Mouse (Mus musculus): ENCODE measurements at regions not wholly inside any gene's neighbourhood (a gene's known extent, or its start where the extent isn't known, plus 50 kb on each side); places are given as distances from the start of the nearest gene placed in this dataset.

- ATAC-seq (ENCODE audit: insufficient read depth, low read depth) (peak; percentile 56), DNase-seq (ENCODE audit: low spot score) (peak; percentile 55)
- TF ChIP-seq CTCF (IDR thresholded peaks at IDR 0.05; ENCODE audit: low read depth) (no peak), EP300 (IDR thresholded peaks at IDR 0.05; ENCODE audit: low read depth) (no peak)
- H3K9ac ChIP-seq (replicated peaks; ENCODE audit: low read depth, low read length): peak overlapping the region; percentile 78
- H3K36me3 ChIP-seq (replicated peaks; ENCODE audit: control insufficient read depth, insufficient read depth, low read length): no peaks in the 10 kb centered on the region
- H3K9me3 ChIP-seq (replicated peaks; ENCODE audit: control insufficient read depth, low read length): no peaks in the 10 kb centered on the region
- H3K27me3 ChIP-seq (ENCODE audit: control insufficient read depth, insufficient read depth, low read length): no peaks in the 10 kb centered on the region
- H3K4me2 ChIP-seq (ENCODE audit: low read depth, low read length): peak overlapping the region; percentile 78
- H3K4me1 ChIP-seq (ENCODE audit: control insufficient read depth, insufficient read depth): peaks cover 22% of the 10 kb centered on the region
- peak overlapping the region; percentile 53 for H3K4me3 ChIP-seq (ENCODE audit: low read depth, low read length)
- peak overlapping the region; percentile 85 for H3K27ac ChIP-seq (ENCODE audit: low read depth)
- 1% methylated on average over 33 of the region's 33 CpGs for whole genome bisulfite sequencing
Observed at GRCm38 (mm10) chr15:85645971-85646638, 63.8 kb upstream of the Wnt7b start.

- Histone ChIP-seq H3K4me3 (ENCODE audit: low read depth, low read length) (peak overlapping the region; percentile 53), H3K9me3 (replicated peaks; ENCODE audit: control insufficient read depth, low read length) (no peaks in the 10 kb centered on the region), H3K9ac (replicated peaks; ENCODE audit: low read depth, low read length) (peak overlapping the region; percentile 78), H3K36me3 (replicated peaks; ENCODE audit: control insufficient read depth, insufficient read depth, low read length) (no peaks in the 10 kb centered on the region), H3K27me3 (ENCODE audit: control insufficient read depth, insufficient read depth, low read length) (no peaks in the 10 kb centered on the region), H3K4me1 (ENCODE audit: control insufficient read depth, insufficient read depth) (peaks cover 22% of the 10 kb centered on the region), H3K27ac (ENCODE audit: low read depth) (peak overlapping the region; percentile 85), H3K4me2 (ENCODE audit: low read depth, low read length) (peak overlapping the region; percentile 78)
- DNase-seq (ENCODE audit: low spot score) (no peak), ATAC-seq (ENCODE audit: insufficient read depth, low read depth) (0 out of 2 replicates have a peak, but pooled peaks have one; percentile 34)
- TF ChIP-seq CTCF (IDR thresholded peaks at IDR 0.05; ENCODE audit: low read depth) (no peak), EP300 (IDR thresholded peaks at IDR 0.05; ENCODE audit: low read depth) (no peak)
- 27% methylated on average over 9 of the region's 10 CpGs for WGBS
Observed at GRCm38 (mm10) chr15:85646639-85647277, 64.5 kb upstream of the Wnt7b start.

DNA sequence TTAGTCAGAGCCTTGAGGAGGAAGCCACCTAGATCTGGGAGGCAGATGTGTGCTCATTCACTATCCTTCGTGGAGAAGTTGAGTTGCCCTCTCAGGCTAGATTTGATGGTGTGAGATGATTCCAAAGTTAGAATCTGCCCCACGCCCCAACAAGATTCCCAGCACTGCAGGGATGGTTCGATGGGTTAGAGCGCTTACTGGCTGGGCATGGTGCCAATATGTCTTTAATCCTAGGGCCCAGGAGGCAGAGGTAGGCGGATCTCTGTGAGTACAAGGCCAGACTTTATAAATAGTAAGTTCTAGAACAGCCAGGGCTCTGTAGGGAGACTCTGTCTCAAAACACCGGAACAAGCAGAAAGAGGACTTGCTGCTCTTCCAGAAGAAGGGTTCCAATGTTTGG, 65.3 kb upstream of the Wnt7b start:
- H3K4me3 ChIP-seq (ENCODE audit: low read depth, low read length): no peak overlapping the region
- H3K9ac ChIP-seq (replicated peaks; ENCODE audit: low read depth, low read length): no peak overlapping the region
- ATAC-seq (ENCODE audit: insufficient read depth, low read depth) (no peak), DNase-seq (ENCODE audit: low spot score) (no peak)
- no peak overlapping the region for H3K27ac ChIP-seq (ENCODE audit: low read depth)
- TF ChIP-seq EP300 (IDR thresholded peaks at IDR 0.05; ENCODE audit: low read depth) (no peak), CTCF (IDR thresholded peaks at IDR 0.05; ENCODE audit: low read depth) (no peak)
- no peaks in the 10 kb centered on the region for H3K36me3 ChIP-seq (replicated peaks; ENCODE audit: control insufficient read depth, insufficient read depth, low read length)
- peaks cover 25% of the 10 kb centered on the region for H3K4me1 ChIP-seq (ENCODE audit: control insufficient read depth, insufficient read depth)
- WGBS: 47% methylated on average over 6 of the region's 6 CpGs
- no peaks in the 10 kb centered on the region for H3K27me3 ChIP-seq (ENCODE audit: control insufficient read depth, insufficient read depth, low read length)
- H3K4me2 ChIP-seq (ENCODE audit: low read depth, low read length): no peak overlapping the region
- H3K9me3 ChIP-seq (replicated peaks; ENCODE audit: control insufficient read depth, low read length): no peaks in the 10 kb centered on the region

DNA sequence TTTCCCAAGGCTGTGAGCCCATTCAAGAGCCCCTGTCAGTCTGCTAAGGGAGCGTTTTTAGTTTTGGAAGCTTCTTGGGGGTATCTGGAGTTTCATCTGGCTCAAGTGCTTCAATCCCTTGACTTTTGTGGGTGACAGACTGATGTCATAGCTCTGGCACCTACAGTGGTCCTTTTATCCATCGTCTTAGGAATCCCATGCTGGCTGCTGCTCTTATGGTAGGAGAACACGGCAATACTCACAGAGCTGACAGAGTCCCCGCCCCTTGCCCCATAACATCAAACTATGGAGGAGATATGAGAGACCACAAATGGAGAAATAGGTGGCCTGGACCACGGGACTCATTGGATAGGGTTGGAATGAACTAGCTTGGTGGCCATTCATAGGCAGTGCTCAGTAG, 68.0 kb upstream of the Wnt7b start:
- H3K4me1 ChIP-seq (ENCODE audit: control insufficient read depth, insufficient read depth): peaks cover 37% of the 10 kb centered on the region
- no peak overlapping the region for H3K27ac ChIP-seq (ENCODE audit: low read depth)
- H3K9ac ChIP-seq (replicated peaks; ENCODE audit: low read depth, low read length): no peak overlapping the region
- H3K36me3 ChIP-seq (replicated peaks; ENCODE audit: control insufficient read depth, insufficient read depth, low read length): no peaks in the 10 kb centered on the region
- H3K27me3 ChIP-seq (ENCODE audit: control insufficient read depth, insufficient read depth, low read length): no peaks in the 10 kb centered on the region
- WGBS: 69% methylated on average over 5 of the region's 5 CpGs
- no peak overlapping the region for H3K4me2 ChIP-seq (ENCODE audit: low read depth, low read length)
- ATAC-seq (ENCODE audit: insufficient read depth, low read depth) (no peak), DNase-seq (ENCODE audit: low spot score) (no peak)
- H3K9me3 ChIP-seq (replicated peaks; ENCODE audit: control insufficient read depth, low read length): no peaks in the 10 kb centered on the region
- no peak overlapping the region for H3K4me3 ChIP-seq (ENCODE audit: low read depth, low read length)
- TF ChIP-seq CTCF (IDR thresholded peaks at IDR 0.05; ENCODE audit: low read depth) (no peak), EP300 (IDR thresholded peaks at IDR 0.05; ENCODE audit: low read depth) (no peak)

GRCm38 (mm10) chr15:85651718-85652420, 69.6 kb upstream of the Wnt7b start:
- no peaks in the 10 kb centered on the region for H3K27me3 ChIP-seq (ENCODE audit: control insufficient read depth, insufficient read depth, low read length)
- no peak overlapping the region for H3K27ac ChIP-seq (ENCODE audit: low read depth)
- H3K9ac ChIP-seq (replicated peaks; ENCODE audit: low read depth, low read length): no peak overlapping the region
- no peak overlapping the region for H3K4me2 ChIP-seq (ENCODE audit: low read depth, low read length)
- ATAC-seq (ENCODE audit: insufficient read depth, low read depth): no peak
- H3K4me1 ChIP-seq (ENCODE audit: control insufficient read depth, insufficient read depth): peaks cover 23% of the 10 kb centered on the region
- WGBS: 79% methylated on average over 9 of the region's 9 CpGs
- H3K36me3 ChIP-seq (replicated peaks; ENCODE audit: control insufficient read depth, insufficient read depth, low read length): no peaks in the 10 kb centered on the region
- TF ChIP-seq EP300 (IDR thresholded peaks at IDR 0.05; ENCODE audit: low read depth) (no peak), CTCF (IDR thresholded peaks at IDR 0.05; ENCODE audit: low read depth) (no peak)
- no peaks in the 10 kb centered on the region for H3K9me3 ChIP-seq (replicated peaks; ENCODE audit: control insufficient read depth, low read length)
- H3K4me3 ChIP-seq (ENCODE audit: low read depth, low read length): no peak overlapping the region
- DNase-seq (ENCODE audit: low spot score): no peak

All from heart, postnatal 0 days (tissue).